ENCODE assay signal across 10 mouse cellular contexts in genomic region chr6:63255826-63256555, GRCm38 (mm10). TPM values are rescaled to one million over a fixed set of nuclear protein-coding genes. Genes with fewer than 3 reads are reported as not detected.
A peak's percentile ranks its signal among the peaks of the same experiment; 100 is the strongest.
DNase-seq lines count a peak whose midpoint lies in the region; ATAC-seq and TF ChIP-seq lines count a peak whose summit lies in the region.
"Had no signal": no experiment of that assay in that cellular context is flagged by ENCODE, and none has a peak within 500 bp of the region (broad histone marks: within the 10 kb centered on the region; RNA-seq: fewer than 3 reads in every experiment).

Grid2 (plus strand) TSS chr6:63255876.

- peak within 1 kb of the TSS; percentile 73 for H3K9ac ChIP-seq in forebrain, embryonic 14.5 days (ENCODE audit: low read length)
- H3K9ac ChIP-seq in intestine, embryonic 15.5 days: peak within 1 kb of the TSS; percentile 39
- peak within 1 kb of the TSS; percentile 60 for H3K9ac ChIP-seq in limb, embryonic 14.5 days (ENCODE audit: low read depth, low read length, severe bottlenecking)
- peak within 1 kb of the TSS; percentile 78 for H3K9ac ChIP-seq in neural tube, embryonic 14.5 days (replicated peaks; ENCODE audit: low read depth, low read length)

- ATAC-seq in forebrain, embryonic 14.5 days: peak; percentile 81
- ATAC-seq in intestine, embryonic 15.5 days: peak; percentile 67
- no peak for ATAC-seq in limb, embryonic 14.5 days (ENCODE audit: low FRiP score, low read depth)
- ATAC-seq in neural tube, embryonic 14.5 days (ENCODE audit: low read depth): peak; percentile 76

- no peaks in the 10 kb centered on the region for H3K36me3 ChIP-seq in forebrain, embryonic 14.5 days (ENCODE audit: control insufficient read depth, insufficient read depth, low read length)
- no peaks in the 10 kb centered on the region for H3K36me3 ChIP-seq in intestine, embryonic 15.5 days
- no peaks in the 10 kb centered on the region for H3K36me3 ChIP-seq in limb, embryonic 14.5 days (ENCODE audit: control insufficient read depth, insufficient read depth, low read length)
- no peaks in the 10 kb centered on the region for H3K36me3 ChIP-seq in neural tube, embryonic 14.5 days (ENCODE audit: control insufficient read depth, insufficient read depth, low read length)

- H3K27ac ChIP-seq in forebrain, embryonic 14.5 days (ENCODE audit: low read depth, low read length): peak within 1 kb of the TSS; percentile 58; the same call in 1 of the 2 replicates
- H3K27ac ChIP-seq in intestine, embryonic 15.5 days: no peak within 1 kb of the TSS
- H3K27ac ChIP-seq in limb, embryonic 14.5 days (replicated peaks; ENCODE audit: low read depth, low read length): no peak within 1 kb of the TSS
- H3K27ac ChIP-seq in neural tube, embryonic 14.5 days (ENCODE audit: low read depth, low read length): peak within 1 kb of the TSS; percentile 78

- peak within 1 kb of the TSS; percentile 94 for H3K4me2 ChIP-seq in forebrain, embryonic 14.5 days (ENCODE audit: low read length)
- peak within 1 kb of the TSS; percentile 98 for H3K4me2 ChIP-seq in intestine, embryonic 15.5 days (replicated peaks)
- H3K4me2 ChIP-seq in limb, embryonic 14.5 days (replicated peaks; ENCODE audit: low read depth, low read length, severe bottlenecking): peak within 1 kb of the TSS; percentile 95
- H3K4me2 ChIP-seq in neural tube, embryonic 14.5 days (ENCODE audit: low read depth, low read length): peak within 1 kb of the TSS; percentile 67

- WGBS in forebrain, embryonic 14.5 days: under 1% methylated on average over 69 of the region's 71 CpGs
- under 1% methylated on average over 71 of the region's 71 CpGs for WGBS in intestine, embryonic 15.5 days
- WGBS in limb, embryonic 14.5 days: under 1% methylated on average over 63 of the region's 71 CpGs
- under 1% methylated on average over 71 of the region's 71 CpGs for WGBS in neural tube, embryonic 14.5 days

- no peaks in the 10 kb centered on the region for H3K9me3 ChIP-seq in forebrain, embryonic 14.5 days (replicated peaks; ENCODE audit: control insufficient read depth, low read length)
- H3K9me3 ChIP-seq in intestine, embryonic 15.5 days: no peaks in the 10 kb centered on the region
- no peaks in the 10 kb centered on the region for H3K9me3 ChIP-seq in limb, embryonic 14.5 days (ENCODE audit: control insufficient read depth, low read length)
- no peaks in the 10 kb centered on the region for H3K9me3 ChIP-seq in neural tube, embryonic 14.5 days (ENCODE audit: control insufficient read depth, low read length)

- peaks cover 3% of the 10 kb centered on the region; the same call in 1 of the 2 replicates for H3K27me3 ChIP-seq in forebrain, embryonic 14.5 days (replicated peaks; ENCODE audit: control insufficient read depth, insufficient read depth, low read length)
- H3K27me3 ChIP-seq in intestine, embryonic 15.5 days (replicated peaks): peaks cover 14% of the 10 kb centered on the region
- H3K27me3 ChIP-seq in limb, embryonic 14.5 days (ENCODE audit: control insufficient read depth, insufficient read depth, low read length): peaks cover 52% of the 10 kb centered on the region
- no peaks in the 10 kb centered on the region for H3K27me3 ChIP-seq in neural tube, embryonic 14.5 days (ENCODE audit: control insufficient read depth, insufficient read depth, low read length)

- no peaks in the 10 kb centered on the region for H3K4me1 ChIP-seq in forebrain, embryonic 14.5 days (ENCODE audit: control insufficient read depth, insufficient read depth, low read length)
- no peaks in the 10 kb centered on the region; the same call in 1 of the 2 replicates for H3K4me1 ChIP-seq in intestine, embryonic 15.5 days (replicated peaks)
- H3K4me1 ChIP-seq in limb, embryonic 14.5 days (ENCODE audit: control insufficient read depth, insufficient read depth, low read length): no peaks in the 10 kb centered on the region
- H3K4me1 ChIP-seq in neural tube, embryonic 14.5 days (ENCODE audit: control insufficient read depth, insufficient read depth, low read length): peaks cover 16% of the 10 kb centered on the region; the same call in 1 of the 2 replicates

- H3K4me3 ChIP-seq in forebrain, embryonic 14.5 days (ENCODE audit: low read depth, low read length): peak within 1 kb of the TSS; percentile 75
- H3K4me3 ChIP-seq in intestine, embryonic 15.5 days (replicated peaks): peak within 1 kb of the TSS; percentile 60
- peak within 1 kb of the TSS; percentile 62 for H3K4me3 ChIP-seq in limb, embryonic 14.5 days (replicated peaks; ENCODE audit: low read length)
- peak within 1 kb of the TSS; percentile 84 for H3K4me3 ChIP-seq in neural tube, embryonic 14.5 days (ENCODE audit: low read depth, low read length)

- no peak for TF ChIP-seq POLR2A in limb, embryonic 14.5 days (IDR thresholded peaks at IDR 0.05; ENCODE audit: borderline replicate concordance, extremely low read depth, insufficient read depth, insufficient read length)

- DNase-seq in gastrocnemius, postnatal 10 days: peak; percentile 22
- no peak for DNase-seq in gastrocnemius, adult 18-20 months (ENCODE audit: low spot score)
- DNase-seq in cerebellum, adult 11 months: peak; percentile 73
- DNase-seq in forebrain, embryonic 14.5 days (ENCODE audit: low spot score): peak; percentile 80
- DNase-seq in limb, embryonic 14.5 days (ENCODE audit: low spot score): peak; percentile 20
- no peak for DNase-seq in spleen, postnatal 10 days (ENCODE audit: low spot score in 2 of 2)

RNA-seq across cellular contexts. Expression of gene Grid2, which starts in this region (rescaled TPM):
- under 1 TPM; 0.43 to 0.61 TPM for total RNA-seq in gastrocnemius, postnatal 10 days (2021)
- under 1 TPM; 0.07 to 0.12 TPM for total RNA-seq in gastrocnemius, adult 18-20 months (2021)
- 1.7 and 2.5 TPM in 2 replicates for polyA plus RNA-seq in forebrain, embryonic 14.5 days (2014; fragmentation: Nextera tagmentation; extraction: Ambion mirVana)
- 0.66 and 0.72 TPM in 2 replicates for polyA plus RNA-seq in intestine, embryonic 15.5 days (2015; fragmentation: Nextera tagmentation; extraction: Ambion mirVana)
- 1.1 and 1.3 TPM in 2 replicates for polyA plus RNA-seq in limb, embryonic 14.5 days (2012; rRNA removed)
- polyA plus RNA-seq in limb, embryonic 14.5 days (2014; fragmentation: Nextera tagmentation; extraction: Ambion mirVana): 1.9 and 2.0 TPM in 2 replicates
- 18.2 and 25.1 TPM in 2 replicates for polyA plus RNA-seq in neural tube, embryonic 14.5 days (2014; fragmentation: Nextera tagmentation; extraction: Ambion mirVana)
- total RNA-seq: heart, adult 18-20 months had no signal
- polyA plus RNA-seq: C2C12 had no signal

Comparison
In these comparisons a context has a peak if more than half of its experiments do, and no peak if none do; other contexts are left out.
1. Peak in DNase-seq in gastrocnemius, postnatal 10 days; RNA of the gene not detected or under 1 TPM.
2. Peak in ATAC-seq, H3K4me3 ChIP-seq, H3K9ac ChIP-seq and H3K4me2 ChIP-seq in intestine, embryonic 15.5 days; RNA of the gene not detected or under 1 TPM.
3. DNase-seq: peak in cerebellum, adult 11 months (single experiment), forebrain, embryonic 14.5 days (single experiment) and limb, embryonic 14.5 days (single experiment); none in gastrocnemius, adult 18-20 months (single experiment) and spleen, postnatal 10 days (0 of 2).
4. H3K27ac ChIP-seq: peak in forebrain, embryonic 14.5 days (single experiment) and neural tube, embryonic 14.5 days (single experiment); none in intestine, embryonic 15.5 days (single experiment) and limb, embryonic 14.5 days (single experiment).
5. Peak in every context shown above with its lines, with median percentiles within 50 percentile points of each other: H3K4me2 ChIP-seq, H3K4me3 ChIP-seq and H3K9ac ChIP-seq.